Mouse (Mus musculus): ENCODE data around the gene F11.

DNA sequence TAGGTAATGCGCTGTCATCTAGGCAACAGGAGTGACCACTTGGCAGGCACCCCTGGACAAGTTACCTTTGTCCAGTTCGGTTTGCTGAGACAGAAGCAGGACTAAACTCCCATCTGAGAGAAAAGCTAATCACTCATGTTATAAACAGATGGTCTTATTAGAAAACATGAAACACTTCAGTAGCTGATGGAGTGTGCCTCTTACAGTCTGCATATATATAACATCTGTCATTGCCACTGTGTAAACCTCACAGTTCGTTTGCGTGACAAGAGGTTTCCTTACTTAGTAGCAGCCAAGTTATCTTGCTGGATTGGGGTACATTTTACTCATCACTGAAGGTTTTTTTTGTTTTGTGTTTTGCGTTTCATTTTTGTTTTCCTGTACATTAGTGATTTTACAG, 64.5 kb downstream of the F11 start:
- TF ChIP-seq CTCF (IDR thresholded peaks at IDR 0.05; ENCODE audit: control insufficient read depth, insufficient read depth, insufficient replicate concordance, low read depth, low read length) (no peak), POLR2A (IDR thresholded peaks at IDR 0.05; ENCODE audit: control insufficient read depth, low read depth, low read length) (no peak)
